ENCODE assay signal across 10 mouse cellular contexts in genomic region chr17:5839549-5840240, GRCm38 (mm10). TPM values are rescaled to one million over a fixed set of nuclear protein-coding genes. Genes with fewer than 3 reads are reported as not detected.
DNase-seq lines count a peak whose midpoint lies in the region; ATAC-seq and TF ChIP-seq lines count a peak whose summit lies in the region.
"Had no signal": no experiment of that assay in that cellular context is flagged by ENCODE, and none has a peak within 500 bp of the region (broad histone marks: within the 10 kb centered on the region; RNA-seq: fewer than 3 reads in every experiment).

No protein-coding gene starts in this region.

- no peak for ATAC-seq in kidney, embryonic 15.5 days (replicated peaks; ENCODE audit: low FRiP score)
- ATAC-seq in liver, embryonic 13.5 days (ENCODE audit: low read depth) = no peak
- ATAC-seq: Patski had no signal

- no peak overlapping the region for H3K9ac ChIP-seq in kidney, embryonic 15.5 days
- H3K9ac ChIP-seq in liver, embryonic 13.5 days = no peak overlapping the region

- no peaks in the 10 kb centered on the region for H3K27me3 ChIP-seq in kidney, embryonic 15.5 days
- no peaks in the 10 kb centered on the region for H3K27me3 ChIP-seq in E14TG2a.4 (ENCODE audit: insufficient read depth, low read length)
- H3K27me3 ChIP-seq in embryonic facial prominence, embryonic 10.5 days (replicated peaks; ENCODE audit: low read depth, poor library complexity, severe bottlenecking) = no peaks in the 10 kb centered on the region
- no peaks in the 10 kb centered on the region for H3K27me3 ChIP-seq in liver, embryonic 13.5 days
- H3K27me3 ChIP-seq: Patski had no signal

- no peak for DNase-seq in kidney, adult 8-10 months
- DNase-seq in embryonic facial prominence, embryonic 10.5 days (ENCODE audit: low spot score) = no peak
- no peak for DNase-seq in liver, embryonic 13.5 days
- DNase-seq in frontal cortex, postnatal 25 days (ENCODE audit: low spot score in 2 of 2) = no peak
- DNase-seq in left cerebral cortex, postnatal 14 days (ENCODE audit: low spot score in 2 of 2) = no peak
- DNase-seq: kidney, postnatal 36 days; thymus, adult 18-20 months had no signal

- no peaks in the 10 kb centered on the region for H3K9me3 ChIP-seq in kidney, embryonic 15.5 days (replicated peaks)
- no peaks in the 10 kb centered on the region for H3K9me3 ChIP-seq in E14TG2a.4 (ENCODE audit: low read length)
- 0 out of 2 replicates have a peak, but pooled peaks cover 3% of the 10 kb centered on the region for H3K9me3 ChIP-seq in embryonic facial prominence, embryonic 10.5 days
- H3K9me3 ChIP-seq in liver, embryonic 13.5 days (replicated peaks) = no peaks in the 10 kb centered on the region

- peaks cover 33% of the 10 kb centered on the region for H3K4me1 ChIP-seq in kidney, embryonic 15.5 days
- peaks cover 30% of the 10 kb centered on the region for H3K4me1 ChIP-seq in E14TG2a.4 (replicated peaks; ENCODE audit: low read depth, low read length)
- H3K4me1 ChIP-seq in embryonic facial prominence, embryonic 10.5 days = peaks cover 50% of the 10 kb centered on the region
- peaks cover 39% of the 10 kb centered on the region for H3K4me1 ChIP-seq in liver, embryonic 13.5 days (replicated peaks)

- 71% methylated on average over 5 of the region's 5 CpGs for WGBS in kidney, embryonic 15.5 days
- WGBS in embryonic facial prominence, embryonic 10.5 days = 77% methylated on average over 5 of the region's 5 CpGs
- WGBS in liver, embryonic 13.5 days (ENCODE audit: insufficient replicate concordance) = 40% methylated on average over 5 of the region's 5 CpGs

- H3K36me3 ChIP-seq in kidney, embryonic 15.5 days = no peaks in the 10 kb centered on the region
- peaks cover 26% of the 10 kb centered on the region for H3K36me3 ChIP-seq in E14TG2a.4 (ENCODE audit: insufficient read depth, low read length)
- H3K36me3 ChIP-seq in embryonic facial prominence, embryonic 10.5 days (replicated peaks) = no peaks in the 10 kb centered on the region
- no peaks in the 10 kb centered on the region for H3K36me3 ChIP-seq in liver, embryonic 13.5 days

- no peak overlapping the region for H3K4me3 ChIP-seq in kidney, embryonic 15.5 days (replicated peaks)
- peak overlapping the region; percentile 83; the same call in 1 of the 2 replicates for H3K4me3 ChIP-seq in E14TG2a.4 (replicated peaks; ENCODE audit: low read length)
- H3K4me3 ChIP-seq in embryonic facial prominence, embryonic 10.5 days = no peak overlapping the region
- no peak overlapping the region for H3K4me3 ChIP-seq in liver, embryonic 13.5 days (replicated peaks)

- intact Hi-C loops in left cerebral cortex, postnatal 14 days (cut with DNase I) = loop anchor here (5.0 kb wide), 1 partner anchor 53 kb away; no protein-coding TSS in a partner anchor

- TF ChIP-seq CTCF in E14TG2a.4 (conservative IDR thresholded peaks at IDR 0.05; ENCODE audit: low read length) = no peak

- H3K4me2 ChIP-seq in kidney, embryonic 15.5 days = no peak overlapping the region
- H3K4me2 ChIP-seq in liver, embryonic 13.5 days = peak overlapping the region; percentile 86; the same call in 1 of the 2 replicates

- H3K27ac ChIP-seq in kidney, embryonic 15.5 days = peak overlapping the region; percentile 99
- peak overlapping the region; percentile 100; the same call in 1 of the 2 replicates for H3K27ac ChIP-seq in embryonic facial prominence, embryonic 10.5 days (replicated peaks)
- peak overlapping the region; percentile 9; the same call in 1 of the 2 replicates for H3K27ac ChIP-seq in liver, embryonic 13.5 days

RNA-seq across cellular contexts. Expression of gene Snx9, which starts 1.4 kb away (rescaled TPM):
- 34.8 and 36.4 TPM in 2 replicates for polyA plus RNA-seq in kidney, embryonic 15.5 days (2015; fragmentation: Nextera tagmentation; extraction: Ambion mirVana)
- polyA plus RNA-seq in embryonic facial prominence, embryonic 10.5 days (2016; fragmentation: Nextera tagmentation; extraction: Ambion mirVana) = 16.3 and 19.5 TPM in 2 replicates
- 12.2 and 14.1 TPM in 2 replicates for polyA plus RNA-seq in liver, embryonic 13.5 days (2015; fragmentation: Nextera tagmentation; extraction: Ambion mirVana)
- 10 to 100 TPM; 11.4 to 12.2 TPM for total RNA-seq in left cerebral cortex, postnatal 14 days (2021)

Comparison
In these comparisons a context has a peak if more than half of its experiments do, and no peak if none do; other contexts are left out.
1. H3K27ac ChIP-seq: peak in every context shown above with its lines; median percentile 100 in embryonic facial prominence, embryonic 10.5 days; 99 in kidney, embryonic 15.5 days; 9 in liver, embryonic 13.5 days.